Mouse (Mus musculus) kidney, embryonic 15.5 days (tissue): ENCODE results near the gene Cfap73. TPM values are rescaled to one million over a fixed set of nuclear protein-coding genes. Genes with fewer than 3 reads are reported as not detected.

Source experiments
- ATAC-seq: fragments of 200-750 bp; cut with Nextera tagmentation; replicated peaks from 2 replicates; pipeline ENCODE4 v1.8.0; 2017; ENCODE audit warnings: moderate TSS enrichment; ENCODE audit not compliant: low FRiP score
- H3K27ac ChIP-seq: fragments of 300-500 bp; sonication (generic); 2 replicates; pipeline ENCODE4 v1.5.1; 2015; ENCODE audit warnings: mild to moderate bottlenecking, inconsistent platforms
- H3K27me3 ChIP-seq: fragments of 300-500 bp; sonication (generic); 2 replicates; pipeline ENCODE4 v1.6.1; 2015; ENCODE audit warnings: inconsistent platforms
- H3K36me3 ChIP-seq: fragments of 300-500 bp; sonication (generic); 2 replicates; pipeline ENCODE4 v1.6.1; 2015; ENCODE audit warnings: inconsistent platforms
- H3K4me1 ChIP-seq: fragments of 300-500 bp; sonication (generic); 2 replicates; pipeline ENCODE4 v1.6.1; 2015; ENCODE audit warnings: inconsistent platforms
- H3K4me2 ChIP-seq: fragments of 300-500 bp; sonication (generic); 2 replicates; pipeline ENCODE4 v1.6.1; 2015; ENCODE audit warnings: moderate library complexity, mild to moderate bottlenecking, inconsistent platforms
- H3K4me3 ChIP-seq: fragments of 300-500 bp; sonication (generic); replicated peaks from 2 replicates; pipeline ENCODE4 v1.5.1; 2015; ENCODE audit warnings: mild to moderate bottlenecking, inconsistent platforms
- H3K9ac ChIP-seq: fragments of 300-500 bp; sonication (generic); 2 replicates; pipeline ENCODE4 v1.6.1; 2015; ENCODE audit warnings: mild to moderate bottlenecking, inconsistent platforms
- H3K9me3 ChIP-seq: fragments of 300-500 bp; sonication (generic); replicated peaks from 2 replicates; pipeline ENCODE4 v1.6.1; 2016; ENCODE audit warnings: inconsistent platforms
- WGBS: fragments of 180-500 bp; shearing (Covaris S2); methylation state at CpG from one replicate; pipeline ENCODE4 v1.1.7; 2015; ENCODE audit warnings: mixed read lengths; 5-methylcytosine and 5-hydroxymethylcytosine counted together
- polyA plus RNA-seq: library from polyadenylated mRNA; unstranded; fragments of >200 nt; fragmentation: Nextera tagmentation; extraction: Ambion mirVana; gene quantifications from 2 replicates; pipeline ENCODE4 v1.2.1, GENCODE M21; 2015

The Cfap73 gene
- polyA plus RNA-seq, 1 experiment from 2014 or later = not detected

- Histone ChIP-seq H3K27me3 (no peaks in the 10 kb centered on the region), H3K9ac (peak within 1 kb of the TSS; percentile 80), H3K9me3 (no peaks in the 10 kb centered on the region), H3K27ac (peak within 1 kb of the TSS; percentile 73), H3K4me3 (peak within 1 kb of the TSS; percentile 76), H3K4me2 (peak within 1 kb of the TSS; percentile 91), H3K36me3 (peaks cover 16% of the 10 kb centered on the region), H3K4me1 (peaks cover 38% of the 10 kb centered on the region)
- WGBS = under 1% methylated on average over 35 of the region's 35 CpGs
- ATAC-seq = peak; percentile 97
Observed at GRCm38 (mm10) chr5:120588569-120589094, 45.4 kb downstream of the Cfap73 start, which contains the start of the genes Tpcn1 and Iqcd. TSS of gene Tpcn1 (minus strand) at chr5:120588673. TSS of gene Iqcd (plus strand) at chr5:120589016.

GRCm38 (mm10) chr5:120587940-120588568 lies 46.0 kb downstream of the Cfap73 start:
- peak; percentile 12 for ATAC-seq
- Histone ChIP-seq H3K9me3 (no peaks in the 10 kb centered on the region), H3K4me3 (peak overlapping the region; percentile 76), H3K27ac (peak overlapping the region; percentile 73), H3K9ac (peak overlapping the region; percentile 80), H3K27me3 (no peaks in the 10 kb centered on the region), H3K4me1 (peaks cover 38% of the 10 kb centered on the region), H3K4me2 (peak overlapping the region; percentile 91), H3K36me3 (peaks cover 21% of the 10 kb centered on the region)
- under 1% methylated on average over 23 of the region's 29 CpGs for WGBS

GRCm38 (mm10) chr5:120587616-120587926 lies 46.5 kb downstream of the Cfap73 start:
- no peak for ATAC-seq
- H3K27ac ChIP-seq = peak overlapping the region; percentile 73
- no peaks in the 10 kb centered on the region for H3K9me3 ChIP-seq
- H3K9ac ChIP-seq = peak overlapping the region; percentile 80
- WGBS = 21% methylated on average over 9 of the region's 9 CpGs
- peak overlapping the region; percentile 76 for H3K4me3 ChIP-seq
- peak overlapping the region; percentile 91 for H3K4me2 ChIP-seq
- peaks cover 26% of the 10 kb centered on the region for H3K36me3 ChIP-seq
- H3K4me1 ChIP-seq = peaks cover 38% of the 10 kb centered on the region
- H3K27me3 ChIP-seq = no peaks in the 10 kb centered on the region

GRCm38 (mm10) chr5:120586741-120587615 lies 47.1 kb downstream of the Cfap73 start:
- Histone ChIP-seq H3K4me3 (peak overlapping the region; percentile 76), H3K9ac (peak overlapping the region; percentile 80; the same call in 1 of the 2 replicates), H3K4me1 (peaks cover 42% of the 10 kb centered on the region), H3K36me3 (peaks cover 30% of the 10 kb centered on the region), H3K9me3 (no peaks in the 10 kb centered on the region), H3K27me3 (0 out of 2 replicates have a peak, but pooled peaks cover 3% of the 10 kb centered on the region), H3K4me2 (peak overlapping the region; percentile 91), H3K27ac (peak overlapping the region; percentile 73)
- 11% methylated on average over 17 of the region's 17 CpGs for WGBS
- ATAC-seq = no peak

- Histone ChIP-seq H3K4me1 (peaks cover 61% of the 10 kb centered on the region), H3K9ac (no peak overlapping the region), H3K27ac (no peak overlapping the region), H3K36me3 (peaks cover 41% of the 10 kb centered on the region), H3K9me3 (no peaks in the 10 kb centered on the region), H3K27me3 (0 out of 2 replicates have a peak, but pooled peaks cover 3% of the 10 kb centered on the region), H3K4me3 (no peak overlapping the region), H3K4me2 (peak overlapping the region; percentile 2; the same call in 1 of the 2 replicates)
- 40% methylated on average over 15 of the region's 15 CpGs for WGBS
- ATAC-seq = no peak
Observed at GRCm38 (mm10) chr5:120584968-120585367, 49.1 kb downstream of the Cfap73 start.

- H3K9me3 ChIP-seq = no peaks in the 10 kb centered on the region
- H3K9ac ChIP-seq = no peak overlapping the region
- peaks cover 41% of the 10 kb centered on the region for H3K36me3 ChIP-seq
- no peak overlapping the region for H3K27ac ChIP-seq
- ATAC-seq = no peak
- 86% methylated on average over 4 of the region's 4 CpGs for WGBS
- H3K4me1 ChIP-seq = peaks cover 71% of the 10 kb centered on the region
- H3K4me2 ChIP-seq = no peak overlapping the region
- H3K4me3 ChIP-seq = no peak overlapping the region
- 0 out of 2 replicates have a peak, but pooled peaks cover 3% of the 10 kb centered on the region for H3K27me3 ChIP-seq
Observed at GRCm38 (mm10) chr5:120583511-120583910, 50.5 kb downstream of the Cfap73 start.

GRCm38 (mm10) chr5:120582002-120582401 lies 52.0 kb downstream of the Cfap73 start:
- no peak for ATAC-seq
- peak overlapping the region; percentile 73 for H3K27ac ChIP-seq
- 68% methylated on average over 9 of the region's 9 CpGs for WGBS

GRCm38 (mm10) chr5:120579898-120580626 lies 54.0 kb downstream of the Cfap73 start:
- WGBS = 67% methylated on average over 26 of the region's 26 CpGs
- no peaks in the 10 kb centered on the region for H3K9me3 ChIP-seq
- H3K27ac ChIP-seq = peak overlapping the region; percentile 93

More at GRCm38 (mm10) chr5:120582002-120582401, 52.0 kb downstream of the Cfap73 start:
- Histone ChIP-seq H3K4me3 (no peak overlapping the region), H3K4me1 (peaks cover 75% of the 10 kb centered on the region), H3K36me3 (peaks cover 41% of the 10 kb centered on the region), H3K9me3 (no peaks in the 10 kb centered on the region), H3K27me3 (0 out of 2 replicates have a peak, but pooled peaks cover 3% of the 10 kb centered on the region), H3K4me2 (no peak overlapping the region), H3K9ac (no peak overlapping the region)

GRCm38 (mm10) chr5:120579211-120579897 lies 54.7 kb downstream of the Cfap73 start:
- peaks cover 71% of the 10 kb centered on the region for H3K4me1 ChIP-seq
- H3K4me3 ChIP-seq = 0 out of 2 replicates have a peak overlapping the region, but pooled peaks have one; percentile 11
- H3K4me2 ChIP-seq = peak overlapping the region; percentile 50
- H3K36me3 ChIP-seq = peaks cover 33% of the 10 kb centered on the region
- H3K27ac ChIP-seq = peak overlapping the region; percentile 93
- 14% methylated on average over 26 of the region's 26 CpGs for WGBS
- peak; percentile 55 for ATAC-seq
- no peak overlapping the region for H3K9ac ChIP-seq
- no peaks in the 10 kb centered on the region for H3K9me3 ChIP-seq
- peaks cover 8% of the 10 kb centered on the region; the same call in 1 of the 2 replicates for H3K27me3 ChIP-seq

More at GRCm38 (mm10) chr5:120579898-120580626, 54.0 kb downstream of the Cfap73 start:
- ATAC-seq = peak; percentile 7; the same call in 1 of the 2 replicates
- Histone ChIP-seq H3K4me2 (peak overlapping the region; percentile 50), H3K4me1 (peaks cover 68% of the 10 kb centered on the region), H3K27me3 (0 out of 2 replicates have a peak, but pooled peaks cover 3% of the 10 kb centered on the region), H3K36me3 (peaks cover 40% of the 10 kb centered on the region), H3K4me3 (0 out of 2 replicates have a peak overlapping the region, but pooled peaks have one; percentile 11), H3K9ac (no peak overlapping the region)

- Histone ChIP-seq H3K27me3 (peaks cover 9% of the 10 kb centered on the region; the same call in 1 of the 2 replicates), H3K9ac (0 out of 2 replicates have a peak overlapping the region, but pooled peaks have one; percentile 4), H3K27ac (peak overlapping the region; percentile 93), H3K4me1 (peaks cover 67% of the 10 kb centered on the region), H3K36me3 (peaks cover 25% of the 10 kb centered on the region), H3K4me3 (no peak overlapping the region), H3K4me2 (peak overlapping the region; percentile 50), H3K9me3 (no peaks in the 10 kb centered on the region)
- peak; percentile 67 for ATAC-seq
- 22% methylated on average over 12 of the region's 12 CpGs for WGBS
Observed at GRCm38 (mm10) chr5:120578504-120579081, 55.4 kb downstream of the Cfap73 start.
